Mouse (Mus musculus) heart, postnatal 0 days (tissue): ENCODE results near the gene Kcp.

ENCODE experiments used
- CTCF ChIP-seq: IDR thresholded peaks from 2 replicates; pipeline ENCODE4 v1.5.1; 2016; ENCODE audit warnings: antibody characterized with exemption, control low read depth, low read depth
- EP300 ChIP-seq: IDR thresholded peaks from 2 replicates; pipeline ENCODE4 v1.6.1; 2016; ENCODE audit warnings: antibody characterized with exemption, low read depth

GRCm38 (mm10) chr6:29494101-29494500 lies 13.7 kb downstream of the Kcp start:
- TF ChIP-seq CTCF (no peak), EP300 (no peak)
